Mouse (Mus musculus): Measurements from ENCODE around the gene Ifi203. TPM values are rescaled to one million over a fixed set of nuclear protein-coding genes. Genes with fewer than 3 reads are reported as not detected.
"Not testable (repeated sequence)": the region's sequence is repeated elsewhere in the genome, so short reads cannot be mapped to it uniquely, and the experiment has no call there.

The Ifi203 gene
- polyA plus RNA-seq, 1 experiment from 2014 or later: 0.85 TPM

GRCm38 (mm10) chr1:173941522-173941921 is 950 bp downstream of the Ifi203 start:
- ATAC-seq (ENCODE audit: low read depth); H3K27ac ChIP-seq (replicated peaks): not testable (repeated sequence)

GRCm38 (mm10) chr1:173919279-173919678 is 23.2 kb downstream of the Ifi203 start:
- H3K9me3 ChIP-seq; H3K4me2 ChIP-seq; H3K4me3 ChIP-seq; H3K27ac ChIP-seq (replicated peaks); H3K9ac ChIP-seq; H3K27me3 ChIP-seq; ATAC-seq (ENCODE audit: low read depth); H3K4me1 ChIP-seq (replicated peaks); H3K36me3 ChIP-seq: not testable (repeated sequence)
- WGBS: 56% methylated on average over 3 of the region's 3 CpGs

More at GRCm38 (mm10) chr1:173941522-173941921, 950 bp downstream of the Ifi203 start:
- H3K4me1 ChIP-seq (replicated peaks); H3K9ac ChIP-seq; H3K4me3 ChIP-seq; H3K36me3 ChIP-seq; H3K9me3 ChIP-seq; H3K27me3 ChIP-seq; H3K4me2 ChIP-seq: not testable (repeated sequence)
- 96% methylated on average over 2 of the region's 2 CpGs for WGBS

DNA sequence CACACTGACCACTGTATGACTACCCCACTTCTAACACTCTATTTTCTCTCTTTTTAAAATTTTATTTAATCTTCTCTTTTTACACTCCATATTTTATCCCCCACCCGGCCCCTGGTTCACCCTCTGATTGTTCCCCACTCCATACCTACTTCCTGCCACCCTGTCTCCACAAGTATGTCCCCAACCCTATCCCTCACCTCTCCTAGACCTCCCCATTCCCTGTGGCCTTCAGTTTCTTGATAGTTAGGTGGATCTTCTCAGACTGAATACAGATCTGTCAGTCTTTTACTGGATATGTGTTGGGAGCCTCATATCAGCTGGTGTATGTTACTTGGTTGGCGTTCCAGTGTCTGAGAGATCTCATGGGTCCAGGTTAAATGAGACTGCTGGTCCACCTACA is 27.9 kb downstream of the Ifi203 start:
- H3K4me2 ChIP-seq: no peak overlapping the region
- H3K4me1 ChIP-seq (replicated peaks): no peaks in the 10 kb centered on the region
- H3K36me3 ChIP-seq: no peaks in the 10 kb centered on the region
- no peak overlapping the region for H3K27ac ChIP-seq (replicated peaks)
- H3K9me3 ChIP-seq: no peaks in the 10 kb centered on the region
- WGBS: 86% methylated on average over 2 of the region's 2 CpGs
- H3K9ac ChIP-seq: no peak overlapping the region
- H3K4me3 ChIP-seq: no peak overlapping the region
- H3K27me3 ChIP-seq: no peaks in the 10 kb centered on the region
- ATAC-seq (ENCODE audit: low read depth): no peak

DNA sequence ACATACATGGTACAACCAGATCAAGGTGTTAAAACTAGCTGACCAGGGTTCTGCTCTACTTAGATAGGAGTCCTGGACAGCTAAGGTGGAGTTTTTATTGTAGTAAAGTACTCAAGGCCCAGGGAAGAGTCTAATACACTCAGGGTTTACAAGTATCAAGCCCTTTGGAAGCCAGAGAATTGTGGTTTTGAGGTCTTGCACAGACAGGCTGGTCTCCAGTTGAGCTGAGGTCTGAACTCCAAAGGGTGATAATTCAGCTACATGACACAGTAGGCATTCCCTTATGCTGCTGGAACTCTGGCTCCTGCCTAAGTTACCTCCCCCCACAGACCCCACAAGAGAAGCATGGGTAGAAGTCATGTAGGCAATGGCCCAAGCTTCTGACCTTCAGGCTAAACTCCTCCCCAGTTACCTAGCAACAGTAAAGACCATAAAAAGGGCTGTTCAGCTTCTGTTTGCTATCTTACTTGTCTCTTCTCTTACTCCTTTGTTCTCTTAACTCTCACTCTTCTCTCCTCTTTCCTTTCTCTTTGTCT is 29.1 kb downstream of the Ifi203 start:
- H3K4me1 ChIP-seq (replicated peaks); H3K9me3 ChIP-seq; H3K9ac ChIP-seq; H3K27ac ChIP-seq (replicated peaks); ATAC-seq (ENCODE audit: low read depth); H3K4me3 ChIP-seq; H3K27me3 ChIP-seq; H3K36me3 ChIP-seq; H3K4me2 ChIP-seq: not testable (repeated sequence)

DNA sequence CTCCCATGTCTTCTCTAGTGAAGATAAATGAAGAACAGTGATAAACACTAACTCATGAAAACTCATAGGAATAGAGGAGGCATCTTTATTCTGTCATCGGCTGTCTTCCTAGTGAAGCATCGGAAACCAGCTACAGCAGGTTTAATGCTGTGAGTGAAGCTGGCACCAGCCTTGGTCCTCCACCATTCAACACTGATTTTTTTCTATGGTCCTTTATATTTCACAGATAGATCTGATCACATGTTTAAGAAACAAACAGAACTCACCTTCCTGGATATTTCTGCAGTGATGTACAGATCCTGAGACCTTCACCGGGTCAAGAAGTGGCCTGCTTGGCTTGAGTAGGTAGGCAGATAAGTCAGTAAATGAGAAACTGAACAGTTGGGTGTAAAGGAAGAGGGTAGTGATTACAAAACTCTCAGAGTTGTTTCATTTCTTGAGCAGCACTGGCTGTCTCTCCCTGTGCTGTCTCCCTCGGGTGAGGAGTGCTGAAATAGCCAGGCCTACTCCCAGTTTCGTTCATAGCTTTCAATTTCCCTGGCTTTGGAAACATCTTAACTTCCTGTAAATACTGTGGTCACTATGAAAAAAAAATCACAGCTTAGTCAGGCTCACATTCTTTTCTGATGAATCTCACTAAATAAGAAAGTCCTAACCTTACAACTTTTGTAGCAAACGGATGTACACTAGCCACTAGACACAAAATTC is 29.8 kb downstream of the Ifi203 start, which contains the start of gene Ifi211:
TSS of gene Ifi211 (minus strand) at position 499 of the 708 bp plus-strand sequence.
- not testable (repeated sequence) for H3K4me3 ChIP-seq; H3K27me3 ChIP-seq; H3K27ac ChIP-seq (replicated peaks); H3K9ac ChIP-seq; H3K4me2 ChIP-seq; ATAC-seq (ENCODE audit: low read depth); H3K4me1 ChIP-seq (replicated peaks); H3K9me3 ChIP-seq; H3K36me3 ChIP-seq
- 88% methylated on average over 6 of the region's 6 CpGs for WGBS

GRCm38 (mm10) chr1:173911808-173912464 is 30.5 kb downstream of the Ifi203 start:
- Histone ChIP-seq H3K27me3 (no peaks in the 10 kb centered on the region), H3K36me3 (no peaks in the 10 kb centered on the region), H3K9ac (no peak overlapping the region), H3K4me1 (replicated peaks) (no peaks in the 10 kb centered on the region), H3K9me3 (no peaks in the 10 kb centered on the region), H3K4me3 (no peak overlapping the region), H3K27ac (replicated peaks) (no peak overlapping the region), H3K4me2 (no peak overlapping the region)
- 91% methylated on average over 2 of the region's 2 CpGs for WGBS
- no peak for ATAC-seq (ENCODE audit: low read depth)

GRCm38 (mm10) chr1:173908390-173908789 is 34.1 kb downstream of the Ifi203 start:
- not testable (repeated sequence) for H3K9ac ChIP-seq; H3K4me3 ChIP-seq; ATAC-seq (ENCODE audit: low read depth); H3K4me1 ChIP-seq (replicated peaks); H3K36me3 ChIP-seq; H3K9me3 ChIP-seq; H3K27ac ChIP-seq (replicated peaks); H3K4me2 ChIP-seq; H3K27me3 ChIP-seq

DNA sequence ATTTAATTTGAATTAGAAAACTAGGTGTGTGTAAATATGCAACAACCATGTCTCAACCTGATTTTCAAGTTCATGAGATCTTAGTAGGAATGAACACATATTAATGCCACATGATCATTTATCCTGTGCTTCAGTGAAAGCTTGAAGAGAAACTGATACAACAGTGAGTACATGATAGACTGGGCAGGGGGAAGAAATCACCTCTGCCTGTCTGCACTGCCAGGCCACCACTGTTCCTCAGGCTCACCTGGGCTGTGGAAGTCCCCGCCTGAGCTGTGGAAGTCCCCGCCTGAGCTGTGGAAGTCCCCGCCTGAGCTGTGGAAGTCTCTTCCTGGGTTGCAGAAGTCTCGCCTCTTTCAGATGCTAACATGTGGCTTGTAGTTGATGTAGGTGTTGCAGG is 36.6 kb downstream of the Ifi203 start:
- H3K4me1 ChIP-seq (replicated peaks); H3K4me2 ChIP-seq; H3K27ac ChIP-seq (replicated peaks); H3K4me3 ChIP-seq; H3K36me3 ChIP-seq; H3K27me3 ChIP-seq; H3K9ac ChIP-seq; ATAC-seq (ENCODE audit: low read depth); H3K9me3 ChIP-seq: not testable (repeated sequence)
- 92% methylated on average over 4 of the region's 4 CpGs for WGBS

DNA sequence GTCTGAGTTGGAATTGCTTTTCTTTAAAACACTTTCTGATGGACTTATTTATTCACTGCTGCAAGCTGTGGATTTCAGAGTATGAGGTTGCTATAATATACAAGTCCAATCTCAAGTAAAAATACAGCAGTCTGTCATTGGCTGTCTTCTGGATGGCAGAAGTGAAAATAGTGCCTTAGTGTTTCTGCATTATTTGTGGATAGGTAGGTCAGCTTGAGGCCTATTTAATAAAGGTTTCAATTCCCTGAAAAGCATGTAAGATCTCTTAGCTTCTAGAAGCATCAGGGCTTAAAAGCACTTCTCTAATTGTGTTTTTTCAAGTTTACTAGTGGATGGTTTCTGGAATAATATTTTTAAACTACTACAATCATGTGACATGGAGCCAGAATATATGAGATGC is 52.7 kb downstream of the Ifi203 start:
- ATAC-seq (ENCODE audit: low read depth); H3K9me3 ChIP-seq; H3K4me3 ChIP-seq; H3K27ac ChIP-seq (replicated peaks); H3K36me3 ChIP-seq; H3K9ac ChIP-seq; H3K4me2 ChIP-seq; H3K4me1 ChIP-seq (replicated peaks); H3K27me3 ChIP-seq: not testable (repeated sequence)

GRCm38 (mm10) chr1:173887026-173887787 is 55.3 kb downstream of the Ifi203 start:
- H3K27ac ChIP-seq (replicated peaks); H3K4me3 ChIP-seq; H3K4me1 ChIP-seq (replicated peaks); H3K4me2 ChIP-seq; ATAC-seq (ENCODE audit: low read depth); H3K9ac ChIP-seq; H3K36me3 ChIP-seq; H3K27me3 ChIP-seq; H3K9me3 ChIP-seq: not testable (repeated sequence)
- WGBS: 85% methylated on average over 1 of the region's 2 CpGs

GRCm38 (mm10) chr1:173880004-173880666 is 62.3 kb downstream of the Ifi203 start:
- 78% methylated on average over 3 of the region's 3 CpGs for WGBS
- H3K4me3 ChIP-seq; H3K27ac ChIP-seq (replicated peaks); ATAC-seq (ENCODE audit: low read depth); H3K4me1 ChIP-seq (replicated peaks); H3K9me3 ChIP-seq; H3K9ac ChIP-seq; H3K27me3 ChIP-seq; H3K36me3 ChIP-seq; H3K4me2 ChIP-seq: not testable (repeated sequence)
